Mouse (Mus musculus): Measurements from ENCODE around the gene Os9. TPM values are rescaled to one million over a fixed set of nuclear protein-coding genes. Genes with fewer than 3 reads are reported as not detected.

The Os9 gene
- polyA plus RNA-seq, 1 experiment from 2014 or later = 110 TPM

- no peaks in the 10 kb centered on the region for H3K27me3 ChIP-seq (ENCODE audit: insufficient read depth, low read length)
- H3K4me2 ChIP-seq (replicated peaks; ENCODE audit: low read depth, low read length) = no peak overlapping the region
- no peak for ATAC-seq (ENCODE audit: low FRiP score, low TSS enrichment)
- H3K36me3 ChIP-seq (ENCODE audit: insufficient read depth, low read length) = peaks cover 5% of the 10 kb centered on the region; the same call in 1 of the 2 replicates
- WGBS = 85% methylated on average over 16 of the region's 16 CpGs
- no peak overlapping the region for H3K27ac ChIP-seq (ENCODE audit: low read length)
- no peak overlapping the region for H3K9ac ChIP-seq (replicated peaks; ENCODE audit: low read length)
- no peaks in the 10 kb centered on the region for H3K9me3 ChIP-seq (ENCODE audit: low read length)
- no peak overlapping the region for H3K4me3 ChIP-seq (ENCODE audit: low read length)
- H3K4me1 ChIP-seq (ENCODE audit: insufficient read depth, low read length) = no peaks in the 10 kb centered on the region
Measured at GRCm38 (mm10) chr10:127107563-127108261, 13.2 kb downstream of the Os9 start.

- Histone ChIP-seq H3K9me3 (ENCODE audit: low read length) (no peaks in the 10 kb centered on the region), H3K27me3 (ENCODE audit: insufficient read depth, low read length) (no peaks in the 10 kb centered on the region), H3K27ac (ENCODE audit: low read length) (no peak overlapping the region), H3K9ac (replicated peaks; ENCODE audit: low read length) (no peak overlapping the region), H3K4me1 (ENCODE audit: insufficient read depth, low read length) (no peaks in the 10 kb centered on the region), H3K4me3 (ENCODE audit: low read length) (no peak overlapping the region), H3K36me3 (ENCODE audit: insufficient read depth, low read length) (peaks cover 15% of the 10 kb centered on the region), H3K4me2 (replicated peaks; ENCODE audit: low read depth, low read length) (no peak overlapping the region)
- WGBS = 79% methylated on average over 7 of the region's 7 CpGs
- no peak for ATAC-seq (ENCODE audit: low FRiP score, low TSS enrichment)
Measured at GRCm38 (mm10) chr10:127103631-127104030, 17.3 kb downstream of the Os9 start.

DNA sequence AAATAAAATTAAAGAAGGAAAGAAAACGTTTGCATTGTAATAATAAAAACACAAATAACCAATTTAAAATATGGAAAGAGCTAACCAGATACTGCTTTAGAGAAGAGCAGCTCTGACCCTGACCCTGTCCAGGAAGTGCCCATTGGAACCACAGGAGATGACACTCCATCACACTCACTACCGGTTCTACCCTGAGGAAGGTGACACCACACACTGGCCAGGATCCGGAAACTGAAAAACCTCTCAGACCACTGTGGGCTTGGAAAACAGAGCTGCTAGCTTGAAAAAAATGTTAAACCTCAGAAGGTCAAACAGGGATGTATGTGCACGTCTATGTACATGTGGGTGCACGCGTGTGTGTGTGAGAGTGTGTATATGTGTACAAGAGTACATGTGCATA, 19.8 kb downstream of the Os9 start:
- no peak for ATAC-seq (ENCODE audit: low FRiP score, low TSS enrichment)

DNA sequence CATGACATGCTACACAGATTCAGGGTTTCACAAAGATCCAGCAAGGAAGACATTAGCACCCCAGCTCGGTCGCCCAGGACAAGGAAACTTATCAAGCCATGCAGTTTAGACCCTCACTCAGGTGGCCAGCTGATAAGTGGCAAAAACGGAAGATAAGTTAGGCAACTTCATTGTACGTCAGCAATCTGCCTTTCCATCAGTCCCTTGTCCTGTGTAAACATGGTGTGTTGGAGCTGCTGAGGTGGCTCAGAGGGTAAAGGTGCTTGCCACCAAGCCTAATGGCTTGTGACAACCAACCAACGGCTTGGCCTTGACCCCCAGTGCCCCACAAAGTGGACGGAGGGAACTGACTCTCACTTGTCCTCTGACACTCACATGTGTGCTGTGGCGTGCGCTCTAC, 20.5 kb downstream of the Os9 start:
- 77% methylated on average over 8 of the region's 8 CpGs for WGBS
- H3K4me3 ChIP-seq (ENCODE audit: low read length) = no peak overlapping the region
- no peak overlapping the region for H3K9ac ChIP-seq (replicated peaks; ENCODE audit: low read length)
- peaks cover 23% of the 10 kb centered on the region for H3K36me3 ChIP-seq (ENCODE audit: insufficient read depth, low read length)
- H3K27me3 ChIP-seq (ENCODE audit: insufficient read depth, low read length) = no peaks in the 10 kb centered on the region
- H3K27ac ChIP-seq (ENCODE audit: low read length) = no peak overlapping the region
- no peak overlapping the region for H3K4me2 ChIP-seq (replicated peaks; ENCODE audit: low read depth, low read length)
- no peaks in the 10 kb centered on the region for H3K4me1 ChIP-seq (ENCODE audit: insufficient read depth, low read length)
- H3K9me3 ChIP-seq (ENCODE audit: low read length) = no peaks in the 10 kb centered on the region
- no peak for ATAC-seq (ENCODE audit: low FRiP score, low TSS enrichment)

More for the DNA sequence above, 19.8 kb downstream of the Os9 start:
- Histone ChIP-seq H3K4me1 (ENCODE audit: insufficient read depth, low read length) (no peaks in the 10 kb centered on the region), H3K4me2 (replicated peaks; ENCODE audit: low read depth, low read length) (no peak overlapping the region), H3K27ac (ENCODE audit: low read length) (no peak overlapping the region), H3K27me3 (ENCODE audit: insufficient read depth, low read length) (no peaks in the 10 kb centered on the region), H3K36me3 (ENCODE audit: insufficient read depth, low read length) (peaks cover 16% of the 10 kb centered on the region), H3K4me3 (ENCODE audit: low read length) (no peak overlapping the region), H3K9ac (replicated peaks; ENCODE audit: low read length) (no peak overlapping the region), H3K9me3 (ENCODE audit: low read length) (no peaks in the 10 kb centered on the region)
- WGBS = 81% methylated on average over 6 of the region's 6 CpGs

DNA sequence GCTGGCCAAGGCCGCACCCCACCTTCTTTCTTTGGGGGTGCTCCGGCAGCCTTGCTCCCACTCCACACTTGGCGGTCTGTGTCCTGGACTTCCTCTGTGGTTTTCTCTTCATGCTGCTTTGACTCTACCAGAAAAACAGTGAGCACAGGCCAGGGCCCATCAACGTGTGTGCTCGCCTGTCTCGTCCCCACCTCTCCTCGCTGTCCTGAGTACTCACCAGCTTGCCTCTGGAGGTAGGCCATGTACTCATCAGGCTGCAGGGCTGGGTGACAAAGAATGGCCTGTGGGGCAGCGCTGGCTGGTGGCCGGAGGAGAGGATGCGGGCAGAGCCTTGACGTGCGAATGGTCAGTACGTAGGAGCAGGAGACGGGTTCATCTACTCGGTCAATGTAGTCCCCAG, 21.1 kb downstream of the Os9 start:
- WGBS = 88% methylated on average over 15 of the region's 15 CpGs

DNA sequence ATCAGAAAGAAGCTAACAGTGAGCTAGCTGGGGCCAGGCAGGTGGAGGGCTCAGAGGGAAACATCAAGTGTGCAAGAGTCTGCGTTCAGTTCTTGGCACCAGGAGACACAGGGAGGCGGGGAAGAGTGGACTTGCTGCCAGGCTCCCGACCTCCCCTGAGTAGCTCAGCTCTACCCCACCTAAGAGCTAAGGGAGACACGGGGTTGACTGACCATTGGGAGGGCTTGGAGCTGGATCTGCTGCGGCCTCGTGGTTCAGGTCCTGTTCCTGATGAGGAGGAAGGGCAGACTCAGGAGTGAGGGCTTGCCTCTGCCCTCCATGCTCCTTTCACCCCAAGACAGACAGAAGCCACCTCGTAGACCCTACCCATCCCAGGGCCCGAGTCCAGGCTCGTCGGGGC, 21.7 kb downstream of the Os9 start:
- H3K9ac ChIP-seq (replicated peaks; ENCODE audit: low read length) = no peak overlapping the region
- no peaks in the 10 kb centered on the region for H3K4me1 ChIP-seq (ENCODE audit: insufficient read depth, low read length)

More for the DNA sequence above, 21.1 kb downstream of the Os9 start:
- no peak overlapping the region for H3K9ac ChIP-seq (replicated peaks; ENCODE audit: low read length)
- no peaks in the 10 kb centered on the region for H3K9me3 ChIP-seq (ENCODE audit: low read length)
- H3K4me2 ChIP-seq (replicated peaks; ENCODE audit: low read depth, low read length) = no peak overlapping the region
- no peaks in the 10 kb centered on the region for H3K27me3 ChIP-seq (ENCODE audit: insufficient read depth, low read length)
- H3K4me3 ChIP-seq (ENCODE audit: low read length) = no peak overlapping the region
- H3K36me3 ChIP-seq (ENCODE audit: insufficient read depth, low read length) = peaks cover 25% of the 10 kb centered on the region
- ATAC-seq (ENCODE audit: low FRiP score, low TSS enrichment) = no peak
- H3K4me1 ChIP-seq (ENCODE audit: insufficient read depth, low read length) = no peaks in the 10 kb centered on the region
- no peak overlapping the region for H3K27ac ChIP-seq (ENCODE audit: low read length)

GRCm38 (mm10) chr10:127098514-127098913, 22.4 kb downstream of the Os9 start:
- Histone ChIP-seq H3K4me3 (ENCODE audit: low read length) (no peak overlapping the region), H3K4me1 (ENCODE audit: insufficient read depth, low read length) (no peaks in the 10 kb centered on the region), H3K9me3 (ENCODE audit: low read length) (no peaks in the 10 kb centered on the region), H3K9ac (replicated peaks; ENCODE audit: low read length) (no peak overlapping the region), H3K4me2 (replicated peaks; ENCODE audit: low read depth, low read length) (no peak overlapping the region), H3K36me3 (ENCODE audit: insufficient read depth, low read length) (peaks cover 25% of the 10 kb centered on the region), H3K27ac (ENCODE audit: low read length) (no peak overlapping the region), H3K27me3 (ENCODE audit: insufficient read depth, low read length) (peaks cover 2% of the 10 kb centered on the region)
- WGBS = 80% methylated on average over 20 of the region's 20 CpGs
- no peak for ATAC-seq (ENCODE audit: low FRiP score, low TSS enrichment)

More for the DNA sequence above, 21.7 kb downstream of the Os9 start:
- Histone ChIP-seq H3K27ac (ENCODE audit: low read length) (no peak overlapping the region), H3K4me2 (replicated peaks; ENCODE audit: low read depth, low read length) (no peak overlapping the region), H3K9me3 (ENCODE audit: low read length) (no peaks in the 10 kb centered on the region), H3K27me3 (ENCODE audit: insufficient read depth, low read length) (no peaks in the 10 kb centered on the region), H3K4me3 (ENCODE audit: low read length) (no peak overlapping the region), H3K36me3 (ENCODE audit: insufficient read depth, low read length) (peaks cover 25% of the 10 kb centered on the region)
- no peak for ATAC-seq (ENCODE audit: low FRiP score, low TSS enrichment)
- 90% methylated on average over 10 of the region's 10 CpGs for WGBS

- no peak for ATAC-seq (ENCODE audit: low FRiP score, low TSS enrichment)
- no peak overlapping the region for H3K9ac ChIP-seq (replicated peaks; ENCODE audit: low read length)
- peaks cover 16% of the 10 kb centered on the region for H3K36me3 ChIP-seq (ENCODE audit: insufficient read depth, low read length)
- H3K4me1 ChIP-seq (ENCODE audit: insufficient read depth, low read length) = peaks cover 17% of the 10 kb centered on the region
- no peaks in the 10 kb centered on the region for H3K9me3 ChIP-seq (ENCODE audit: low read length)
- no peak overlapping the region for H3K4me2 ChIP-seq (replicated peaks; ENCODE audit: low read depth, low read length)
- H3K27ac ChIP-seq (ENCODE audit: low read length) = no peak overlapping the region
- 47% methylated on average over 7 of the region's 7 CpGs for WGBS
- H3K4me3 ChIP-seq (ENCODE audit: low read length) = no peak overlapping the region
- H3K27me3 ChIP-seq (ENCODE audit: insufficient read depth, low read length) = peaks cover 43% of the 10 kb centered on the region
Measured at GRCm38 (mm10) chr10:127094382-127094802, 26.5 kb downstream of the Os9 start.

DNA sequence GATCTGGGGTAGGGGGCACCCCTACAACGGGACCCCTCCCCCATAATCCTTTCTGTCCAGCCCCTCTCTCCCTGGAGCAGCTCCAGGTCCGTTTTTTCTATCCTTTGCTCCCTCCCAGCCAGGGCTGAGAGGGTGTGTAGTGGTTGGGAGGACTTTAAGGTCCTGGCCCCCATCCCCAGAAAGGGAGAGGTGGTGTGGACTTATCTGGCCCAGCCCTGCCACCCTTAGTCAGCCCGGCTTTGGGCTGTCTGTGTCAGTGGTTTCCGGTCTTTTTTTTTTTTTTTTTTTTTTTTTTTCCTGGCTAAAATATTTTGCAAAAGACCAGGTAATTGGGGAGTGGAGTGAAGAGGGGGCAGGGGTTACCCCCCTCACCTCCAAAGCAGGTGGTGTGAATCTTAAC, 28.2 kb downstream of the Os9 start:
- Histone ChIP-seq H3K9ac (replicated peaks; ENCODE audit: low read length) (no peak overlapping the region), H3K9me3 (ENCODE audit: low read length) (no peaks in the 10 kb centered on the region), H3K36me3 (ENCODE audit: insufficient read depth, low read length) (peaks cover 13% of the 10 kb centered on the region; the same call in 1 of the 2 replicates), H3K27ac (ENCODE audit: low read length) (no peak overlapping the region), H3K4me1 (ENCODE audit: insufficient read depth, low read length) (peaks cover 17% of the 10 kb centered on the region), H3K27me3 (ENCODE audit: insufficient read depth, low read length) (peaks cover 54% of the 10 kb centered on the region), H3K4me3 (ENCODE audit: low read length) (no peak overlapping the region), H3K4me2 (replicated peaks; ENCODE audit: low read depth, low read length) (no peak overlapping the region)
- ATAC-seq (ENCODE audit: low FRiP score, low TSS enrichment) = no peak
- WGBS = 51% methylated on average over 4 of the region's 4 CpGs

DNA sequence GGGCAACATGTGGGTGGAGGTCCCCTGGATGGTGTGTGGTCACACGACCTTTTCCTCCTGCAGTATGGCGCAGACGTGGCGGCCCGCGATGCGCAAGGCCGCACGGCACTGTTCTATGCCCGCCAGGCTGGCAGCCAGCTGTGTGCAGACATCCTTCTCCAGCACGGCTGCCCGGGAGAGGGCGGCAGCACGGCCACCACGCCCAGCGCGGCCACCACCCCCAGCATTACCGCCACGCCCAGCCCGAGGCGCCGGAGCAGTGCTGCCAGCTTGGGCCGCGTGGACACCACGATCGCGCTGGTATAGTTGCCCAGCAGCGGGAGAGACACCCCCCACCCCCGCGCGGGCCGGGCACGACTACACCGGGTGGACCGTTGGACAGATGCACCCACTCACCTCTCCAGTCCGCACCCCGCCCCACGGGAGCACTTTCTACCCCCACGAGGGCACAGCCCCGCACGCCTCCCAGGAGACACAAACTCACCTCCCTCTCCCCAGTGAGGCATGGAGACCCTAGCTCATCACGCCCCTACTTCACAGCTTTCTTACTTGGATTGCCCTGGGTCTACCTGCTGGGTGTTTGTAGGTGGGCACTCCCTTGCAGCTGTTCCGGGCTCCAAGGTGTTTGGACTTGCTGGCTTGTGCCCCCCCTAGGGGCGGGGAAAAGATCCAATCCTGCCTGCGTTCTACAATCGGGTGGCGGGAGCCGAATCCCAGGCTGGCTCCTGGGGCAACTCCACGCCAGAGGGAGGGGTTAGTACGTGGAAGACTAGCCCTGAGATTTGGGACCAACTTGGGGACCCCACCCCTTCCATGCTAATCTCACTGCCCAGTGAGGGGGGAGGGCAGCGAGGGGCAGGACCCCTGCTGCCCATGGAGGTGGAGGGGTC, 29.2 kb downstream of the Os9 start:
- WGBS = 9% methylated on average over 51 of the region's 51 CpGs
- Histone ChIP-seq H3K4me3 (ENCODE audit: low read length) (peak overlapping the region; percentile 22), H3K4me1 (ENCODE audit: insufficient read depth, low read length) (peaks cover 17% of the 10 kb centered on the region), H3K36me3 (ENCODE audit: insufficient read depth, low read length) (0 out of 2 replicates have a peak, but pooled peaks cover 9% of the 10 kb centered on the region), H3K27me3 (ENCODE audit: insufficient read depth, low read length) (peaks cover 59% of the 10 kb centered on the region), H3K27ac (ENCODE audit: low read length) (no peak overlapping the region), H3K4me2 (replicated peaks; ENCODE audit: low read depth, low read length) (peak overlapping the region; percentile 34), H3K9me3 (ENCODE audit: low read length) (no peaks in the 10 kb centered on the region), H3K9ac (replicated peaks; ENCODE audit: low read length) (no peak overlapping the region)
- ATAC-seq (ENCODE audit: low FRiP score, low TSS enrichment) = peak; percentile 39

Data from kidney, embryonic 16.5 days (tissue).